Mouse (Mus musculus) neural tube, embryonic 10.5 days (tissue): ENCODE measurements around the gene Gm21812.
"Not testable (repeated sequence)": the region's sequence is repeated elsewhere in the genome, so short reads cannot be mapped to it uniquely, and the experiment has no call there.

ENCODE experiments used
- DNase-seq: peaks from one replicate; pipeline ENCODE4 v3.0.0-alpha.2; 2017; ENCODE audit warnings: low spot score; ENCODE audit errors: extremely low spot score

Gm21812 gene

GRCm38 (mm10) chrY:9347084-9347483 lies at the start of gene Gm21812:
Gm21812 (minus strand) TSS chrY:9347184.
- not testable (repeated sequence) for DNase-seq
